Mouse (Mus musculus) right cerebral cortex, postnatal 10 days (tissue): ENCODE results near the gene Dzip1.

Experiments
- DNase-seq, 2 experiments: peaks; one replicate each; pipeline ENCODE4 v3.0.0; 2021; ENCODE audit warnings: low spot score in 2 of 2

The Dzip1 gene

GRCm38 (mm10) chr14:118924673-118925615 is at the start of gene Dzip1:
Dzip1 (minus strand) TSS chr14:118925460.
- DNase-seq, result peak; percentile 90 to 94

GRCm38 (mm10) chr14:118972268-118972667 is 47.0 kb upstream of the Dzip1 start:
- DNase-seq, result no peak

GRCm38 (mm10) chr14:118967646-118968045 is 42.4 kb upstream of the Dzip1 start:
- DNase-seq, result no peak

GRCm38 (mm10) chr14:118965356-118966000 is 40.2 kb upstream of the Dzip1 start:
- no peak for DNase-seq

GRCm38 (mm10) chr14:118958010-118958409 is 32.8 kb upstream of the Dzip1 start:
- DNase-seq, result no peak

- DNase-seq, result no peak
Measured at GRCm38 (mm10) chr14:118951912-118952583, 26.8 kb upstream of the Dzip1 start.

- DNase-seq, result no peak
Measured at GRCm38 (mm10) chr14:118948841-118949240, 23.6 kb upstream of the Dzip1 start.

GRCm38 (mm10) chr14:118944702-118945101 is 19.4 kb upstream of the Dzip1 start:
- DNase-seq, result no peak

GRCm38 (mm10) chr14:118942076-118942475 is 16.8 kb upstream of the Dzip1 start:
- DNase-seq, result no peak

- DNase-seq, result no peak
Measured at GRCm38 (mm10) chr14:118940796-118941495, 15.7 kb upstream of the Dzip1 start.

GRCm38 (mm10) chr14:118938551-118938950 is 13.3 kb upstream of the Dzip1 start:
- no peak for DNase-seq

- peak; percentile 100 for DNase-seq
Measured at GRCm38 (mm10) chr14:118937533-118938492, 12.6 kb upstream of the Dzip1 start, which contains the start of gene Dnajc3. Dnajc3 (plus strand) TSS chr14:118937976.

GRCm38 (mm10) chr14:118936952-118937351 is 11.7 kb upstream of the Dzip1 start:
- DNase-seq, result no peak

GRCm38 (mm10) chr14:118936236-118936635 is 11.0 kb upstream of the Dzip1 start:
- no peak for DNase-seq

GRCm38 (mm10) chr14:118934686-118935085 is 9.4 kb upstream of the Dzip1 start:
- DNase-seq, result no peak

GRCm38 (mm10) chr14:118932956-118933355 is 7.7 kb upstream of the Dzip1 start:
- DNase-seq, result no peak

- DNase-seq, result no peak
Measured at GRCm38 (mm10) chr14:118931181-118931580, 5.9 kb upstream of the Dzip1 start.

GRCm38 (mm10) chr14:118930777-118931176 is 5.5 kb upstream of the Dzip1 start:
- DNase-seq, result no peak

GRCm38 (mm10) chr14:118929779-118930178 is 4.5 kb upstream of the Dzip1 start:
- DNase-seq, result no peak

- DNase-seq, result no peak
Measured at GRCm38 (mm10) chr14:118928565-118928964, 3.3 kb upstream of the Dzip1 start.
